In genomic region chr3:135212658-135213350, GRCm38 (mm10) we compare ENCODE assay signal across 8 mouse cellular contexts. TPM values are rescaled to one million over a fixed set of nuclear protein-coding genes. Genes with fewer than 3 reads are reported as not detected.
A peak's percentile ranks its signal among the peaks of the same experiment; 100 is the strongest.
DNase-seq lines count a peak whose midpoint lies in the region; ATAC-seq and TF ChIP-seq lines count a peak whose summit lies in the region.

No protein-coding gene starts in this region.

- no peak for TF ChIP-seq CTCF in liver, postnatal 0 days (IDR thresholded peaks at IDR 0.05; ENCODE audit: low read depth)

- peak overlapping the region; percentile 52 for H3K9ac ChIP-seq in forebrain, embryonic 15.5 days (replicated peaks)
- peak overlapping the region; percentile 79 for H3K9ac ChIP-seq in liver, postnatal 0 days (replicated peaks)

- peaks cover 13% of the 10 kb centered on the region; the same call in 1 of the 2 replicates for H3K36me3 ChIP-seq in forebrain, embryonic 15.5 days
- H3K36me3 ChIP-seq in liver, postnatal 0 days (replicated peaks; ENCODE audit: insufficient read depth, low read length), result peaks cover 21% of the 10 kb centered on the region

- H3K27ac ChIP-seq in forebrain, embryonic 15.5 days (replicated peaks), result no peak overlapping the region
- no peak overlapping the region for H3K27ac ChIP-seq in liver, postnatal 0 days (ENCODE audit: low read depth)

- WGBS in forebrain, embryonic 15.5 days, result under 1% methylated on average over 26 of the region's 26 CpGs
- WGBS in liver, postnatal 0 days (ENCODE audit: insufficient replicate concordance), result 0% methylated on average over 26 of the region's 26 CpGs

- H3K27me3 ChIP-seq in forebrain, embryonic 15.5 days, result no peaks in the 10 kb centered on the region
- H3K27me3 ChIP-seq in liver, postnatal 0 days (ENCODE audit: insufficient read depth, low read length), result no peaks in the 10 kb centered on the region

- TF ChIP-seq EP300 in liver, postnatal 0 days (IDR thresholded peaks at IDR 0.05; ENCODE audit: low read depth), result no peak

- H3K4me1 ChIP-seq in forebrain, embryonic 15.5 days, result peaks cover 14% of the 10 kb centered on the region
- H3K4me1 ChIP-seq in liver, postnatal 0 days (ENCODE audit: insufficient read depth), result peaks cover 15% of the 10 kb centered on the region; the same call in 1 of the 2 replicates

- DNase-seq in kidney, adult 9 months, result peak; percentile 13
- DNase-seq in kidney, postnatal 36 days, result no peak
- peak; percentile 6 for DNase-seq in MN1 (ENCODE audit: low spot score)
- DNase-seq in liver, postnatal 0 days, result no peak
- no peak for DNase-seq in Muller cell, postnatal 12 days (ENCODE audit: inconsistent ontology term)
- no peak for DNase-seq in gastrocnemius, adult 18-20 months (ENCODE audit: low spot score)

- no peaks in the 10 kb centered on the region for H3K9me3 ChIP-seq in forebrain, embryonic 15.5 days
- no peaks in the 10 kb centered on the region for H3K9me3 ChIP-seq in liver, postnatal 0 days (ENCODE audit: low read length)

- H3K4me3 ChIP-seq in forebrain, embryonic 15.5 days, result peak overlapping the region; percentile 85
- peak overlapping the region; percentile 87 for H3K4me3 ChIP-seq in liver, postnatal 0 days (ENCODE audit: low read depth, low read length)

- peak overlapping the region; percentile 67 for H3K4me2 ChIP-seq in forebrain, embryonic 15.5 days (replicated peaks)
- peak overlapping the region; percentile 83 for H3K4me2 ChIP-seq in liver, postnatal 0 days (ENCODE audit: low read depth, low read length)

- ATAC-seq in forebrain, embryonic 15.5 days (replicated peaks), result peak; percentile 4; the same call in 1 of the 2 replicates
- ATAC-seq in liver, postnatal 0 days, result peak; percentile 60
- no peak for ATAC-seq in monocyte, adult 5-6 weeks (replicated peaks; ENCODE audit: insufficient number of reproducible peaks, low FRiP score, low TSS enrichment, poor library complexity, severe bottlenecking)

RNA-seq across cellular contexts. Expression of gene Cenpe, which starts 0.5 kb away (rescaled TPM):
- polyA plus RNA-seq in forebrain, embryonic 15.5 days (2015; fragmentation: Nextera tagmentation; extraction: Ambion mirVana), result 12.6 and 14.6 TPM in 2 replicates
- 8.2 and 9.0 TPM in 2 replicates for polyA plus RNA-seq in liver, postnatal 0 days (2015; fragmentation: Nextera tagmentation; extraction: Ambion mirVana)
- total RNA-seq in monocyte, adult 5-6 weeks (2017), result 1.8 to 2.4 TPM (median 2.0 TPM) in 3 replicates
- total RNA-seq in gastrocnemius, adult 18-20 months (2021), result under 1 TPM; 0.05 to 0.14 TPM

Comparison
In these comparisons a context has a peak if more than half of its experiments do, and no peak if none do; other contexts are left out.
1. DNase-seq: peak in kidney, adult 9 months (single experiment) and MN1 (single experiment); none in kidney, postnatal 36 days (0 of 2), liver, postnatal 0 days (single experiment), Muller cell, postnatal 12 days (single experiment) and gastrocnemius, adult 18-20 months (single experiment).